Mouse (Mus musculus): Measurements from ENCODE around the gene Ndufb3.
"Not testable (repeated sequence)": the region's sequence is repeated elsewhere in the genome, so short reads cannot be mapped to it uniquely, and the experiment has no call there.

The Ndufb3 gene

GRCm38 (mm10) chr1:58617978-58618668 lies 31.9 kb downstream of the Ndufb3 start:
- DNase-seq, result no peak

GRCm38 (mm10) chr1:58618766-58619165 lies 32.6 kb downstream of the Ndufb3 start:
- DNase-seq, result no peak

DNA sequence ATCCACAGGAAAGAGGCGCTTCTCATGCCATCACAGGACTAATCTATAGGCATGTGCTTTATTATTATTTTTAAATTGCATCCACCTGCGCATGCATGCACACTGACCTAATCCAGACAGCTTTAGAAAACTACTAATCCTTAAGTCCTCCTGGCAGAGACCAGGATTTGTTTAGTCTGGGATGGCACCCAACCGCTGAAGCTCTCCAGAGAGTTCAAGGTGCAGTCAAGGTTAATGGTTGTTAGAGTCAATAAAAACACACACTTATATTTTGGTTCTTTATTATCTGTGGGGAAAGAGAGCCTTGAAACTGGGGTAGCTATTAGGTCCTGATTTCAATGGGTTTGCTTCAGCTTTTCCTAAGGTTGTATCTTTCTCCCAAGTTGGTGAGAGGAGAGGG lies 35.1 kb downstream of the Ndufb3 start:
- DNase-seq, result no peak

- DNase-seq, result peak; percentile 15
These were observed 36.0 kb downstream of the Ndufb3 start for GRCm38 (mm10) chr1:58621996-58622748.

DNA sequence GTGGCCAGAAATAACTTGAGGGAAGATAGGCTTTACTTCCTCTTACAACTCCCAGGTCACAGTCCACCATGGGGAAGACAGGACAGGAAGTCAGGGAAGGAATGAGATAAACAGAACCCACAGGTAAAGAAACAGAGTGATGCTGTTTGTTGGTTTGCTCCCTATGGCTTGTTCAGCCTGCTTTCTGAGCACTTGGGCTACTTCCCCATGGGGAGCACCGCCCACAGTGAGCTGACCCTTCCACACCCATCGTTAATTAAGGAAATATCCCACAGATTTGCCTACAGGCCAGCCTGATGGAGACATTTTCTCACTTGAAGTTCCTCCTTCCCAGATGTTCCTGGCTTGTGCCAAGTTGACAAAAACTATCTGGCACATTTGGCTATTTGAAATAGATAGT lies 42.7 kb downstream of the Ndufb3 start:
- not testable (repeated sequence) for DNase-seq
